Mouse (Mus musculus) MEL-GATA-1-ER (cell line): Measurements from ENCODE around the gene Doc2a.
"Not testable (repeated sequence)": the region's sequence is repeated elsewhere in the genome, so short reads cannot be mapped to it uniquely, and the experiment has no call there.

Experiments
- DNase-seq: peaks from one replicate; pipeline ENCODE4 v3.0.0-alpha.2; 2012; ENCODE audit warnings: low read depth; ENCODE audit errors: extremely low read depth

The Doc2a gene

DNA sequence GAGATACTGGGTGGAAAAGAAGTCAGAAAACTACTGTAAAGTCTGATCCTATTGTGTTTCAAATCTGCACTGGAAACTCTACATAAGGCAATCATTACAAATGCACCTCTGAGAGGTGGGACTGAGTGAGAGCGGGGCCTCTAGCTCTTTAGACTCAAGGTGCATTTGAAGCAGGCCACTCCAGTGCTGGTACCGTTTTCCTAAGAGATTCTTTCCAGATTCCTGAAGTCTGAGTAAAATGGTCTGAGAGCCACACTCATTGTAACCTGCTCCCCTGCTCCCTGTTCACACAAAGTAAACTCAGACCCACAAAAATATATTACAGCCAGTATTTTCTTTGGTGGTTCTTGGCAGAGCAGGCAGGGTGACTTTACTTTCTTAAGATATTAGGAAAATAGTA lies 20.3 kb downstream of the Doc2a start:
- DNase-seq = no peak

DNA sequence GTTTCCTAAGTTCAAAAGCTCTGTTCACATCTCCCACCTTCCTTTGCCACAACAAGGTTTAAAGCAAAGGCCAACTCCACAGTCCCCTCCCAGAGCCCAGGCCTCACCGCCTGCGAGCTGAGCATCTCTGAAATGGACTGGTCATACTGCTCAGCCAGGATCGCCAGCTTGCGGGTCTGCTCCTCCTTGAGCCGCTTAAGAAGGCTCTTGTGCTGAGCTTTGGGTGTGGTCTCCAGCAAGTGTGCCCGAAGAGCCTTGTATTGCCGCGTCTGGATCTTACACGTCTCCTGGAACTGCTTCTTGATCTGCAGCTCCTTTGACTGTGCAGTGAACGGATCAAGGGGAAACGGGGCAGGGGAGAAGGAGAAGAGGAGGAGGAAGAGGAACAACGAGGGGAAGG lies 20.8 kb downstream of the Doc2a start:
- no peak for DNase-seq

DNA sequence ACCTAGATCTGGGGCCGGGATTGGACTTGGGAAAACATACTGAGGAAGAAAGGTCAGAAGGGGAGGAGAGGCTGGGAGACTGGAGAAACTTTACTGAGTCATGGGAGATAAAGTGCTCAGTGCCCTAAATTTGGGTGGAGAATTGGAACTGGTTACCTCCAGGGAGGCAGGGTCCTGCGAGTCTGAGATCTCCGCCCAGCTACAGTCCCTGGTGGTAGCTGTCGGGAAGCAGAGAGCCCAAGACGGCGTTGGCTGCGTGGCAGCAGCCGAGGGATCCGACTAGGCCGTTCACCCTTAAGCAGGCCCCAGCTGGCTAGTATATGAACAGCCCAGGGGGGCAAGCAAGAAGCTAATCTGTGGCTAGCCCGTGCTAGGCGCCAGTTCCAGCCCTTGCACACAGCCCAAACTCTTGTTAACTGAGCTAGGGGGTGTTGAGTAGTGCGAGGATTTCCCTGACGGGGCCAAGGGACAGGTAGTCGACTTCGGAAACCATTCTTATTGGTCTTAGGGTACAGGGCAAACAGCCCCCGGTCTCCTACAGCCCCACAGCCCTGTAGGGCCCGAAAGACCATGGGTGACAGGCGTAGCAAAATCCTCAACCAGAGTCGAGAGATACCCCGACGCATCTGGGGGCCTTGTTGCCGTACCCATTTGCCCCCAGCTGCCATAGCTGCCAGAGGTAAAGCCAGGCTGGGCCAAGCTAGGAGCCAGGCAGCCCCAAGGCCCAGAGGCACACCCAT lies 22.7 kb downstream of the Doc2a start:
- no peak for DNase-seq

DNA sequence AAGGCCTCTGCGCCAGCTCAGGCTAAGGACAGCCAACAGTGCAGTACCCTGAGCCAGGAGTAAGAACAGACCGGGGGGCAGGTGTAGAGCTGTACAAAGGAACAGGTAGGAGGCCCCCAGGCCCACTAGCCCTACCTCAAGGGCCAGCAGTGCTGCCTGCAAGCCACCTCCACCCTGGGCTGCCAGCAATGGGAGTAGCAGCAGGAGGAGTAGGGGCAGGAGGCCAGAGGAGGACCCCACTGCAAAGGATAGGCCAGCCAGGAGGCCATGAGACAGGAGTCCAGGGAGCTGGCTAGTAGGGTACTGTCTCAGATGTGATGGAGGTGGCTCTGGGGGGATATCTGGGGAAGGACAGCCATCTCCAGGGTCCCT lies 23.3 kb downstream of the Doc2a start:
- no peak for DNase-seq

DNA sequence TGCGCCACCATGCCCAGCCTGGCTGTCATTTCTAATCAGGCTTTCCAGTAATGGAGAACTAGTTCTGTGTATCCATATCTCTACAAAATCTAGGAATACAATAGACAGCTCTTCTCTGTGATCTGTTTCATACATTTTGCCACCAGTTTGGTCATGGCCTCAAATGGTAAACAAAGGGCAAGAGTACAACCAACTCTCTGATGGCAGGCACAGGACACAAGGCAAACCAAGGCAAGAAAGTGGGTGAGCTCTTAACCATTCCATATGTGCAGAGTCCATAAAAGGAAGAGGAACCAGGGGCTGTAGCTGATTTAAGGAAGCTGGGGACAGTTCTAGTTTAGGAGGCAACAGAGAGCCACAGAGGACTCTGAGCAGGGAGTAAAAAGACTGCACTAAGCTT lies 30.0 kb downstream of the Doc2a start:
- DNase-seq = no peak

DNA sequence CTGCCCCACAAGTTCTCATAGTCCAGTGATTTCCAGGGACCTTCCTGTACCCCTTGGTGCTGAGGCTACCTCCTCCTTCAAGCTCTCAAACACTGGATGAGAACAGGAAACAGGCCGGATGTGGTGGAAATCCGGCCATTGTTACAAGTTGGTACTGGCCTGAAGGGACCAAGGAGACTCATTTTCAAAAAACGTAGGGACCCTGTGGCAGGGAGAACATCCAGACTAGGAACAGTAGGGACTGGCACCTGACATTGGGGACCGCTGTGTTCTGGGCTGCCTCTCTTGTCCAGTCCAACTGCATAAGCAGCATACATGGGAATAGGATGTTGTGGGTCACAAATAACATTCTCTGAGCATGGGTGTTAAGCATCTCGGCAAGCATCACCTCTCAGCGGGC lies 33.8 kb downstream of the Doc2a start:
- DNase-seq = no peak

DNA sequence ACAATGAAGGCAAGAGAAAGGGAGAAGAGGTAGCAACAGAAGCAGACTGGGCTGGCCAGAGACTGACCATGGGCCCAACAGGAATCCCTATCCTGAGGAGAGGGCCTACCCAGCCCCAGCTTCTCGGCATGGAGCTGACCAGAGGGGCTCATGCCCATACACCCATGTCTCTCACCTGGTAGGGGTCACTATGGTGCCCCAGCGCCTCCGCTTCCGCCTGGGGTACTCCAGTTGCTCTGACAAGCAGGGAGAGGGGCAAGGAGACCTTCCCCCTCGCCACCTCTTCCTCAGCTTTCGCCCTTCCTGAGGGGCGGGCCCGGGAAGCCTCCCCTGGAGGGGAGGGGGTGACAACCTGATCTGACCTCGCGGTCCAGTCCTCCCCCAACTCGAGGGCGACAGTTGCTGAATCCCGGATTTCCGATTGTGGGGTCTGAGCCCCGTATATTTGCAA lies 36.5 kb downstream of the Doc2a start:
- no peak for DNase-seq

DNA sequence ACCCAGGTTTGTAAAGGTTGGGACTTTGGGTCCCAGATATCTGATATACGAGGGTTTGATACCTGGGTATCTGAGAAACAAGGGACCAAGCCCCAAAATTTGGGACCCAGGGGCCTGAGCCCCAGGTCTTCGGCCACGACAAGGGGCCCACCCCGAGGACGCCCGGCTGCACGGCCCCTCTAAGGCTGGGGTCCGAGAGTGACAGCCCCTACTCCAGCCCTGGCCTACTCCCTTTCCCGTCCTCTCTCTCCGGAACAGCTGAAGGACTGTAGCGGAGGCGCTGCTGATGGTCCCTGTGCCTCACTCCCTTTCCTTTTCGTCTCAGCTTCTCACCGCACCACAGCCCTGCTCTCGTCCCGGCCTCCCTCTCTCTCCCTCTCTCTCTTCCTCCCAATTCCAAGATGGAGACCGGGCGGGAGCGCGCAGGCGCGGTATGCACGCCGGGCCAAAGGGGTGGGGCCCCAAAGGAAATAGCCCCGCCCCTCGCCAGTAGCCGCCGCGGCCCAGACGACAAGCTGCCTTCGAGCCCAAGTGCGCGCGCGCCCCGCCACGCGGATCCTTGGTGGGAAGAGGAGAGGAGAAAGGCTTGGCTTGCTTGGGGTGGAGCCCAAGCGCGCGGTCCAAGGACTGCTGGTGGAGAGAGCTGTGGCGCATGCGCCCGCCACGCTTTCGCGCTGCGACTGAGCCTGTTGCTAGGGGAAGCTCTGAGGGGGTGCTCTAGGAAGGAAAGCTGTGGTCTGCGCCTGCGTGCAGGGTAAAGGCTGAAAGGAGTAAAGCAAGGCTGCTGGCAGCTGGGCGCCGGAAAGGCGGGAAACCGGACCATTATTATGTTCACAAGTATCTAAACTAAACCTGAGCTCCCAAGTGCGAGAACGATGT lies 37.3 kb downstream of the Doc2a start, which contains the start of gene Taok2:
Gene Taok2 (minus strand): TSS at position 418 of the 879 bp plus-strand sequence.
- DNase-seq = peak; percentile 98

DNA sequence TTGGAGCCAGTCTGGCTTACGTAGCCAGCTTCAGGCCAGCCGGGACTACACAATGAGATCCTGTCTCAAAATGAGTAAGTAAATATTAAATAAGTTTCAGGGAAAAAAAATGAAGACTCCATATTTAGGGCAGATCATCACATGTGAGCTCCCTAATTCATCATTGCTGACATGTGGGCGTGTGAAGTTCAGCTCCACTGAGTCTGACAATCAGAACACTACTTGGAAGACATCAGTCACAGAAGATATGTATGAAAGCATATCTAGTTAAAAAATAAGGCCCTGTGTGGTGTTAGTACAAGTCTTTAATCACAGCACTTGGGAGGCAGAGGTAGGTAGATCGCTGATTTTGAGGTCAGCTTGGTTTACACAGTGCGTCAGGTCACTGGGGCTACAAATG lies 40.1 kb downstream of the Doc2a start:
- no peak for DNase-seq

DNA sequence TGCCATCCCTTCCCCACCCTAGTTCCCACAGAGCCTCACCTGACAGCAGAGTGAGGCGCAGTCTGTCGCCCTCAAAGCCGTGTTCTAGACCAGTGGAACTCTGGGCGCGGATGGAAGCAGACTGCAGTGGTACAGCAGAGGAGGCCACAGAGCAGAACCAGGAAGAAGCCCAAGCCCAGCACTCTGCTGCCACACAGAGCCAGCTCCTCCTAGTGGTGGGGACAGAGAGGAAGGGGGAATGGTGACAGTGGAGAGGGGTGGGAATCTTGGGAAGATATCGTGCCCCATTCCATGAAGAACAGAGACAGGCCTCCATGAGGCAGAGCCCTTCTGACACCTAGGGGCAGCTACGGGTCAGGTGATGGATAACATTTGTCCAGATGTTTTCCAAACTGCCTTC lies 41.6 kb downstream of the Doc2a start:
- DNase-seq = no peak

DNA sequence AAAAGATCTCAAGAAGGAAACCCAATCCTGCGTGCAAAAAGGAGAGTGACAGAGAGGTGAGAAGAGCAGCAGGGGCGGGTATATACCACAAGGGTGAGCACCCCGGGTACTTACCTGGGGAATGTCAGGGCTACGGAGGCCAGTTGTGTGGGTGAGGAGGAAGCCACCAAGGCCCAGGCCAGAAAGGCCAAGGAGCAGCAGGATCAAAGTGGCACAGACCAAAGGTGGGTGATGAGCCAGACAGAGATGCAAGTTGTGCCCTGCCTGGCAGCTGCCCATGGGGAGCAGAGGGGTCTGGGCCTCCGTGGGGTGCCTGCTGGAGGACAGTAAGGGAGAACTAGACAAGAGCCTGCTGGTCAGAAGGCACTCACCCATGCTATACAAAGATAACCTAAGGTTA lies 49.7 kb downstream of the Doc2a start:
- no peak for DNase-seq

DNA sequence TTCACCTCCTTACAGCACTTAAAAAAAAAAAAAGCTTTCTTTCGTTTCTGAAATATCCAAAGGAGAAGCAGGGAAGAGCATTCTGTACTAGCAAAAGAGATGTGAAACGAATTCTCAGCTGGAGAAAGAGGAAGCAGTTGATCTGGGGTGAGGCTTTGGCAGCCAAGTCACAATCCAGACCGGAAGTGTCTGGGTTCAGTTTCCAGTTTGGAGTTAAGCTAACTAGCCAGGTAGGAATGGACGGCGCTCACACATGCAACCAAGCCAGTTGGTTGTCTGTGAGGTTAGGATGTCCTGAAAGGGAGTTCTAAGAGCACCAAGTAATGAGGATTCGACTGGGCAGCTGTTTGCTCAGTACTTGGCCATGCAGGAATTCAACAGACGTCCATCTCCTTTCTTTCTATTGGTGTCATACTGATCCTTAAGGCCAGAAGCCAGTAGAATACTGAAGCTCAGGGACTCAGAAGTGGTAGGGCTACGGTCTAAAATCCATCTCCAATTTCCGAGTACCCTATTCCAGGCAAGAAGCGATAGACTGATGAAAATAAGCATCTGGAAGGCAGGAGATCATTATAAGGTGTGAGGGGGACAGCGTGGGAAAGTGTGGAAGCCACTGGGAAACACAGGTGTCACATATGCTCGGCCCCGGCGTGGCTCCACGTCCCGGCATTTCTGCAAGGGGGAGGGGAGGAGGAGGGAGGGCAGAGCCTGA lies 50.3 kb downstream of the Doc2a start:
- DNase-seq = peak; percentile 83

DNA sequence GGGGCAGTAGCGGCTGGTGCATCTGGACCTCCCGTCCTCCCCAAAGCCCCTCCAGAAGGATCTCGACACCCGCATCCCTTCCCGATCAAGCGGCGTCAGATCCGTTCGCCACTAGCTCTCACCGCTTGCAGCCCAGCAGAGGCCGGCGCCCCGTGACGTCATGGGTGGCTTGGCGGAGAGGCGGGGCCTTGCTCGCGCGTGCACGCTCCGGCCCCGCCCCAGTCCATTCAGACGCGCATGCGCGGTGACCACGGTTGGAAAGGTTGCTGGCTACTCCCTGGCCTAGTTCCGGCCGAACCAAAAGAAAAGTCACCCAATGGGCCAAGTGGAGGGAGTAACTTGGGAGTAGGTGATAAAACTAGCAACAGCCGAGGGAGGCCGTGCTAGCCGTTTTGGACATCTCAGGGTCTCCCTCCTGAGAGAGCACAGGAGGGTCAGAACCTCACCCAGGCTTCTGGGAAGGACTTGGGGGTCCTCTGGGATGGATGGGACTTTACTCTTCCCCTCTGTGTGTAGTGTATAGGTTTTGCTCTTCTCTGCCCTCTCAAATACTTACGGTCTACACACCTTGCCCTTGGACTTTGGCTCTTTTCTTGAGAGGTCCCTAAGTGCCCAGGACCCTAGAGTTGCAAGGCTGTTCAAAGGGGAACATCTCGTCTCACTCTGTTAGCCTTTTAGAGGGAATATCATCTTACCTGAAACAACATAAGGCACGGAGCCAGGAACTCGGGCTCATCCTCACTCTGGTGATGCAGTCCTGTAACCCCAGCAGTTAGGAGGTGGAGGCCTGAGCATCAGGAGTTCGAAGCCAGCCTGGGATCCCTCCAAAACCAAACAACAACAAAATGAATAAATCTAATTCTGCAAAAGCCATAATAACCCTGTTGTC lies 51.1 kb downstream of the Doc2a start:
- DNase-seq = peak; percentile 52

DNA sequence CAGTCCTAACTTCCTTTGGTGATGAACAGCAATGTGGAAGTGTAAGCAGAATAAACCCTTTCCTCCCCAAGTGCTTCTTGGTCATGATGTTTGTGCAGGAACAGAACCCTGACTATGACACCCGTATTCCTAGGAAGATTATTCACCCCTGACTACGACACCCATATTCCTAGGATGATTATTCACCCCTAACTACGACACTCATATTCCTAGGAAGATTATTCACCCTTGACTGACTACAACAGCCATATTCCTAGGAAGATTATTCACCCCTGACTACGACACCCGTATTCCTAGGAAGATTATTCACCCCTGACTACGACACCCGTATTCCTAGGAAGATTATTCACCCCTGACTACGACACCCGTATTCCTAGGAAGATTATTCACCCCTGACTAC lies 52.6 kb downstream of the Doc2a start:
- not testable (repeated sequence) for DNase-seq
